Mouse (Mus musculus) layer of hippocampus, postnatal 25 days (tissue): ENCODE data around the gene Epop. TPM values are rescaled to one million over a fixed set of nuclear protein-coding genes. Genes with fewer than 3 reads are reported as not detected.

Experiments used
- DNase-seq, 2 experiments: peaks; one replicate each; pipeline ENCODE4 v3.0.0; 2022; ENCODE audit warnings: mixed read lengths in 2 of 2, low spot score in 1 of 2; ENCODE audit errors: extremely low spot score in 1 of 2
- total RNA-seq, 2 experiments: library from RNA; stranded (reverse); gene quantifications; 2 replicates each; pipeline ENCODE4 v1.2.3; 2021

The Epop gene
- 10 to 100 TPM; 28.8 to 34.3 TPM for total RNA-seq

DNA sequence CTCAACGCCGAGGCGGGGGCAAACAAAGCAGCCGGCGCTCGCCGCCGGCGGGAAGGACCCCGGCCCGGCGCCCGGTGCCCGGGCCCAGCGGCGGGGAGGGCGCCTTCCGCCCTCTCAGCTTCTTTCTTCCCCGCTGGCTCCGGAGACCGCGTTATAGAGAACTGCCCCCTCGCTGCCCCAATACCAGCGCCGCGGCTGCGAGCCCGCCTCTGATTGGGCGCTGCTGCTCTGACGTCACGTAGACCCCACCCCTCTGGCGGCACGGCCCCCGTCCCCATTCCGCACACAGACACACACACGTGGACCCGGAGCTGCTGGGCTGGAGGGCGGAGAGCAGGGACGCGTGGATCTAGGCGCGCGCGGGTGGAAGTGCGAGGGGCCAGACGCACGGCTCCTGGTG lies at the start of gene Epop:
TSS of gene Epop (minus strand) at position 127 of the 400 bp plus-strand sequence.
- peak; percentile 82 to 86 for DNase-seq

- no peak for DNase-seq
Observed at GRCm38 (mm10) chr11:97678301-97678700, 48.8 kb upstream of the Epop start.

- no peak for DNase-seq
Observed at GRCm38 (mm10) chr11:97677842-97678241, 48.3 kb upstream of the Epop start.

DNA sequence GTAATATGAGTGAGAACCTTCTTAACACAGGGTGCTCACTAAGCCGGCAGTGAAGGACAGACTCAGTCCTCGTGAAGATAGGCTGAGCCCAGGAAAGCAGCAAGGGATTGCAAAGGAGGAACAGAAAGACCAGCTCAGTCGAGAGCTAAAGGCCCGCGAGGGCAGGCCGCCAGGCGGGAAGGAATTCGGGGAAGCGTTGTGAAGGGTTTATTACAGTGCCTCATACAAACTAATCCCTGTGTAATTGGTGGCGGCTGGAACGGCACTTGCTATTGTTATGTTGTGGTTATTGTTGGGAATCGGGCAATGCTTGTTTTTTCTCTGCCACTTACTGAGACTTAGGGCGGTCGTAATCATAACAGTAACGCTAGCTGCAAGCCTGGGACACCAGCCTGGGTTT lies 47.9 kb upstream of the Epop start:
- DNase-seq, result no peak

DNA sequence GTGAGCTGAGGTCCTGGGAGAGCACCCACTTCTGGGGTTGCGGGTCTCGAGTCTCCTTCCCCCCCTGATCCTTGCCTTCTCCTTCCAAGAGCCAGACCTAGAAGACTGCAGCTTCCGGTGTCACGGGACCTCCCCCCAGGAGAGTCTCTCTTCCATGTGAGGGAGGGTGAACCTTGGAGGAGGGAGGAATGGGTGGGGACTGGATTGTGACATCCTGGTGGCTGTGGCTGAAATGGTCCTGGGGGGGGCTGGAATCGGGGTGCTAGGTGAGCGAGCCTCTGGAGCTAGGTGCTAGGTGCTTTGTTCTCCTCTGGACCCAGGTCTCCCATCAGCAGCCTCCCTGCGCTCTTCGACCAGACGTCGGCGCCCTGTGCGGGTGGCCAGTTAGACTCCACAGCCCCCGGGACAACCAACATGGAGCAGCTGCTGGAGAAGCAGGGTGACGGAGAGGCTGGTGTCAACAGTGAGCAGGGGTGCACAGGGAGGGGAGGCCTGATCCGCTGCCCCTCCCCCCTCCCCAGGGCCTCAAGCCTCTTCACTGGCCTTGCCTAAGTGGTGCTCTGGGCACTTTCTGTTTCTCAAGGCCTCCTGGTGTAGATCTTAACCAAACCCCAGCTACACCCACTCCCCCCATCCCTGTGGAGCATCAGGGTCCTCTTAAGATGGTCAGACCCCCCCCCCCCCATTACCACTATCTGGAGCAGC lies 46.7 kb upstream of the Epop start:
- no peak for DNase-seq

DNA sequence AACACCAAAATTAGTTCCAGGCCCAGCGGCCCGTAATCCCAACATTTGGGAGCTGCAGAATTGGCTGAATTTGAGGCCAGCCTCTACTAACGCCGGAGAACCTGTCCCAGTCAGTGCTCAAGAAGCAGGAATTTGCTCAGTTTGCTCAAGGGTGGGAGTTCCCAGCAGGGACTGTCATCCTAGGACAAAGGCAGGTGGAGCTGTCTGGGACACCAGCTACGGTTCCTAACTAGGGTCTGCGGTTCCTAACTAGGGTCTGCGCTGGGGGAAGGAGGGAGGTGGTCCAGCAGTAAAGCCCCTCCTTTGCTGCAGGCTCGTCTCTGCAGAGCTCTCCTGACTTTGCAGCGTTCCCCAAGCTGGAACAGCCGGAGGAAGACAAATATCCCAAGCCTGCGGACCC lies 43.6 kb upstream of the Epop start:
- no peak for DNase-seq

DNA sequence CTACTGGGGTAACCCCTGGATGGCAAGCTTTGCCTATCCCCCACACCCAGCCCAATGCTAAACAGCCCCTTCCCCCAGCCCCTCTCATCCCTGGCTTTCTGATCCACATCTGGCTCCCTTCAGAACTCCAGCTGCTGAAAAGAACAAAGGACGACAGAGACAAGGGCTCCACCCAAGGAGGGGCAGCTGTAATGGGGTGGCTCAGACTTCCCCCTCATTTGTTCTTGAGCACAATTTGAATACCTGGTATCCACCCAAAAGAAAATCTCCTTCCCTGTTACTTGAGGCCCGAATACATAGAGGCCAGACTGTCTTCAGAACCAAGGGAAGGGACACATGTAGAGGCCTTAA lies 41.6 kb upstream of the Epop start:
- DNase-seq, result no peak

DNA sequence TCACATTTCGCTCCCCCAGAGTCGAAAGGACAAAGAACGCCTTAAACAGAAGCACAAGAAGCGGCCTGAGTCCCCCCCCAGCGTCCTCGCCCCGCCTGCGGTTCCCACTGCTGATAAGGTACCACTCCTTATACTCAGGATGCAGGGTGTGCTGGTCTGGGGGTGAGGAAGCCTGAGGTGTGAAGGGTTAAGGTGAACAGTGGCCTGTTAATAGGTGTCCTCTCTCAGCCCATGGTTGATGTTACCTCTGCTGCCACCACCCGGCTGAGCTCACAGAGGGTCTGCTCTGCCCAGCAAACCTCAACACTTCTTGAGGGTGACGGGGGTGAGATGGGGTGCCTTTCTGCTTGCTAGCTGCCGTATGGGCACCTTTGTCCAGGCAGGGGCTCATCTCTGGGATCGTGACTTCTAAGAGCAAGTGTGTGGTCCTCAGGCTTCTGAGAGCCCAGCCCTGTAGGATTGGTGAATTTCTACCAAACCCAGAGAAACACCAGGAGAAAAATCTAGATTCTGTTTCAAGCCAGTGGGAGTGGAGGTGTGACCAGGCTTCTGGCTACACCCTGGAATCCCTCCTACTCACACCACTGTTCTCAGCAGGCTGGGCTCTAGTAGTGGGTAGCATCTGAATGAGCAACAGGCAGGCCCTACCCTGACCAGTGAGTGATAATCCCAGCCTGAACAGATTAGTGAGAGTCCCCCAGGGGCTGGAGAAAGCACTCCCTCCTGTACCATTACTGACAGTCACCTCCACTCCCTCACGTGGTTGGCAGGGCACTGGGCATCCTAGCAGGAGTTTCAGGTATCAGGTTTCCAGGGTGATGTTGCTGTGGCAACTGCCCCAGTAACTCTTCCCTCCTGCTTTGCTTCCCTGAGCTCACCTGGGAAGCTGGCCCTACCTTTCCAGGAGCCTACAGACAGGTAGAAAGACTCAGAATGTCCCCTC lies 41.0 kb upstream of the Epop start:
- DNase-seq, result no peak

- DNase-seq, result no peak
Observed at GRCm38 (mm10) chr11:97669829-97670228, 40.3 kb upstream of the Epop start.

DNA sequence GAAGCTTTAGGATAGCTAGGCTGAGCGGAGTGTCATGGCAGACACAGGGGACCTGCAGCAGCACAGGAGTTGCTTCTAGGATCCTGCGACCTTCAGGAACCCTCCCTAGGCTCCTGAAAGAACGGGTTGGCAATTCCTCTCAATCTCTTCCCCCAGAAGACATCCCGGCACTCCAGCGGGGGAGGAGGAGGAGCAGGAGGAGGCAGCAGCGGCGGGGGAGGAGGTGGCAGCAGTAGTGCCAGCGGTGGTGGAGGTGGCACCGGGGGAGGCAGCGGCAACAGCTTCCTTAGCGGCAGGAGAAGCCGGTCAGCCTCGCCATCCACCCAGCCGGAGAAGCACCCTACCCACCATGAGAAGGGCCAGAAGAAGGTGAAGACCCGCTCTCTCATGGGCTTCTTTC lies 39.8 kb upstream of the Epop start:
- no peak for DNase-seq

GRCm38 (mm10) chr11:97668160-97668559 lies 38.7 kb upstream of the Epop start:
- DNase-seq, result no peak

DNA sequence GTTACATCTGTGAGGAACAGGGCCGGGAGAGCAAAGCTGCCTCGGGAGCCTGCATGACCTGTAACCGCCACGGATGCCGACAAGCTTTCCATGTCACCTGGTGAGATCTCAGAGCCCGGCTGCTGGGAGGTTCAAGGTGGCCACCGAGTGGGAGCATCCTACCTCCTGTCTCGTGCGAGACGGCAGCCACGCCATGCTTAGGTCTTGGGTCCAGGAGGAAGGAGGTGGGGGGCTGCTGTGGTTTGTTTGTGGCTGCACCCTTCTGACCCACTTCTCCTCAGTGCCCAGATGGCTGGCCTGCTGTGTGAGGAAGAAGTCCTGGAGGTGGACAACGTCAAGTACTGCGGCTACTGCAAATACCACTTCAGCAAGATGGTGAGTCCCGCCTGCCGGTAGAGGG lies 37.3 kb upstream of the Epop start:
- no peak for DNase-seq

DNA sequence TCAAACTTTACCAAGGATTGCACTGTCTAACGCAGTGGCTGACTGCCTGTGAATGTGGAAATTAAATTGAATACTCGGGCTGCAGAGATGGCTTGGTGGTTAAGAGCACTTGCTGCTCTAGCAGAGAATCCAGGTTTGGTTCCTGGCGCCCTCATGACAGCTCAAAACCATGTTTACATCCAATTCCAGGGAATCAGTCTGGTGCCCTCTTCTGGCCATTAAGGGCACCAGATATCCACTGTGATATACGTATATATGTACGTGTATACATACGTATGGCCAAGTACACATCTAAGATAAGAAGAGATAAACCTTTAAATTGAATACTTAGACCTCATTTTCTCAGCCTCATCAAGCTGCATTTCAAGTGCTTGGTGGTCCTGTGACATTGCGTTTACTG lies 36.7 kb upstream of the Epop start:
- no peak for DNase-seq

GRCm38 (mm10) chr11:97665431-97665830 lies 35.9 kb upstream of the Epop start:
- DNase-seq, result no peak

DNA sequence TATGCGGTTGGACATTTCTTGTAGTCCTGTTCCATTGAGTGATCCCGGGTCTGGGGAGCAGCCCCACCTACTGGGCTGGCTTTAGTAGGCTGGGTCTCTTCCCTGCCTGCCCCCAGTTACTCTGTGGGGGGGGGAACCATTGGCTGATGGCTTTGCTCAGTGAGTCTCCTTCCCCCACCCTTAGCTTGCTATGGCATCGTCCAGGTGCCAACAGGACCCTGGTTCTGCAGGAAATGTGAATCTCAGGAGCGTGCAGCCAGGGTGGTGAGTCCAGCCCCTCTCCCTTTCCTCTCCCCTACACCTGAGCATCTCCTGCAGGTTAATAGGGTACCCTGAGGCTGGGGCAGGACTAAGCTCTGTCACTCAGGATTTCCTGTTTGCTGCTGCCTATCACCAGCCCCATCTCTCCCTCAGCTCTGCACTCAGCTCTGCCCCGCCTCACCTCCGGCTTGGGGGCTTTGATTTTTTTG lies 35.3 kb upstream of the Epop start:
- DNase-seq, result no peak

GRCm38 (mm10) chr11:97664339-97664665 lies 34.8 kb upstream of the Epop start:
- no peak for DNase-seq

- DNase-seq, result no peak
Observed at GRCm38 (mm10) chr11:97663528-97664338, 34.2 kb upstream of the Epop start.

DNA sequence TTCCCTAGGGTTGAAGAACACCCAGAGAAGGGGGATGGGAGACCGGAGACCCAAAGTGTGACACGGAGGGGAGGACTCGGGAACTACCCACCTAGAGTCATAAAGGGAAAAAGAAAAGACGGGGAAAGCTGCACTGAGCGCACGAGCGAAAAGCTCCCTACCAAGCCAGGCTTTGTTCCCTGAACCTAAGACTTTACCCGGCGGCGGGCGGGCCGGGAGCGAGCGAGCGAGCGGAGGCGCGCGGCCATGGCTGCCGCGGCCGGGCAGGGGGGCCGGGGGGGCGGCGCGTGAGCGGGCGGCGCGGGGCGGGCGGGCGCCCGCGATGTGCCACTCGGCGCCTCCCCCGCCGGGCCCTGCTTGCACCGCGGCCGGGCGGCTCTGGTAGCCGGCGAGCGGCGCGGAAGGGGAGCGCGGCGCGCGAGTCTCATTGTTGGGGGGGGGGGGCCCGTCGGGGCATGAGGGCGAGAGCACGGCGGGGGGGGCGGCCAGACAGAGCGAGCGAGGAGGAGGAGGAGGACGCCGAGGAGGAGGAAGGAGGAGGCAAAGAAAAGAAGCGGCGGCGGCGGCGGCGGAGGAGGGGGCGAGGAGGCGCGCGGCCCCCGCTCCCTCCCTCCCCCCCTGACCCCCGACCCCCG lies 33.5 kb upstream of the Epop start, which contains the start of gene Mllt6:
TSS of gene Mllt6 (plus strand) at position 522 of the 635 bp plus-strand sequence.
- peak in 1 of 2 experiments; percentile 66 for DNase-seq

GRCm38 (mm10) chr11:97662207-97662892 lies 32.8 kb upstream of the Epop start:
- no peak for DNase-seq

DNA sequence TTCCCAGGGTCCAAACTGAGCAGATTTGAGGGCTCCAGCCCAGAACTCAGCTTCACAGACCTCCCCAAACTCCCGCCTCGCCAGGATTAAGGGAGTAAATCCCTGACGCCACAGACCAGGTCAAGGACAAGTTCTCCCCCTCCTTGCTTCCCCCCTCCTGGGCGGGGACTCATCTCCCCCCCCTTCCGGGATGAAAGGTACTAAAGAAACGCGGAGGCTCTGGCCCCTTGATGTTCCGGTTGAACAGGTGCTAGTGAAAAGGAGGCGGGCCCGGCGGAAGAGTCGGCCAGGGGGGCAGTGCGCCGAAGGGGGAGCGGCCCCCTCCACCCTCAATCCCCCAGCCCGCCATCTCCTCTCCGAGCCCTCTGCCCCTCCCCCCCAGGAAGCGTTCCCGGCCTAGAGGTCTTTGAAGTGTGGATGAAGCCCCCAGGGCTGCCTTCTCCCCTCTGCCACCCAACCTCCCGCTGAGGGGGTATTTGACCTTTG lies 32.2 kb upstream of the Epop start:
- DNase-seq, result no peak
